Mouse (Mus musculus) kidney, postnatal 0 days (tissue): ENCODE data around the gene Pde2a. TPM values are rescaled to one million over a fixed set of nuclear protein-coding genes. Genes with fewer than 3 reads are reported as not detected.

ENCODE experiments used
- ATAC-seq: fragments of 200-750 bp; cut with Nextera tagmentation; replicated peaks from 2 replicates; pipeline ENCODE4 v1.8.0; 2017; ENCODE audit warnings: low read depth, moderate number of reproducible peaks, moderate TSS enrichment, moderate library complexity; ENCODE audit not compliant: low FRiP score
- DNase-seq: peaks from one replicate; pipeline ENCODE4 v3.0.0-alpha.2; 2016; ENCODE audit warnings: low spot score
- H3K27ac ChIP-seq: fragments of 300-500 bp; sonication (generic); 2 replicates; pipeline ENCODE4 v1.5.1; 2014; ENCODE audit warnings: mild to moderate bottlenecking
- H3K27me3 ChIP-seq: fragments of 300-500 bp; sonication (generic); 2 replicates; pipeline ENCODE4 v1.6.1; 2014; ENCODE audit warnings: low read length, mixed read lengths; ENCODE audit not compliant: insufficient read depth
- H3K36me3 ChIP-seq: fragments of 300-500 bp; sonication (generic); 2 replicates; pipeline ENCODE4 v1.6.1; 2014; ENCODE audit warnings: low read length, mixed read lengths; ENCODE audit not compliant: insufficient read depth
- H3K4me1 ChIP-seq: fragments of 300-500 bp; sonication (generic); replicated peaks from 2 replicates; pipeline ENCODE4 v1.6.1; 2014; ENCODE audit warnings: antibody characterized with exemption, low read length, mixed read lengths; ENCODE audit not compliant: insufficient read depth
- H3K4me2 ChIP-seq: fragments of 300-500 bp; sonication (generic); 2 replicates; pipeline ENCODE4 v1.6.1; 2014; ENCODE audit warnings: mild to moderate bottlenecking, low read length, moderate library complexity, mixed read lengths
- H3K4me3 ChIP-seq: fragments of 300-500 bp; sonication (generic); replicated peaks from 2 replicates; pipeline ENCODE4 v1.5.1; 2014; ENCODE audit warnings: low read depth, low read length
- H3K9ac ChIP-seq: fragments of 300-500 bp; sonication (generic); 2 replicates; pipeline ENCODE4 v1.6.1; 2014; ENCODE audit warnings: low read depth, low read length
- H3K9me3 ChIP-seq: fragments of 300-500 bp; sonication (generic); replicated peaks from 2 replicates; pipeline ENCODE4 v1.6.1; 2016; ENCODE audit warnings: low read length, inconsistent platforms, mixed read lengths
- CTCF ChIP-seq: IDR thresholded peaks from 2 replicates; pipeline ENCODE4 v1.5.1; 2016; ENCODE audit warnings: antibody characterized with exemption, low read depth, mild to moderate bottlenecking, moderate library complexity
- WGBS: fragments of 180-500 bp; shearing (Covaris S2); extraction: QIAGEN DNeasy Blood & Tissue Kit; methylation state at CpG from one replicate; pipeline ENCODE4 v1.1.7; 2014; 5-methylcytosine and 5-hydroxymethylcytosine counted together
- polyA plus RNA-seq: library from polyadenylated mRNA; unstranded; fragments of >200 nt; fragmentation: Nextera tagmentation; extraction: Ambion mirVana; gene quantifications from 2 replicates; pipeline ENCODE4 v1.2.1, GENCODE M21; 2015

Gene Pde2a
- polyA plus RNA-seq, 1 experiment from 2014 or later, result 21.0 TPM

DNA sequence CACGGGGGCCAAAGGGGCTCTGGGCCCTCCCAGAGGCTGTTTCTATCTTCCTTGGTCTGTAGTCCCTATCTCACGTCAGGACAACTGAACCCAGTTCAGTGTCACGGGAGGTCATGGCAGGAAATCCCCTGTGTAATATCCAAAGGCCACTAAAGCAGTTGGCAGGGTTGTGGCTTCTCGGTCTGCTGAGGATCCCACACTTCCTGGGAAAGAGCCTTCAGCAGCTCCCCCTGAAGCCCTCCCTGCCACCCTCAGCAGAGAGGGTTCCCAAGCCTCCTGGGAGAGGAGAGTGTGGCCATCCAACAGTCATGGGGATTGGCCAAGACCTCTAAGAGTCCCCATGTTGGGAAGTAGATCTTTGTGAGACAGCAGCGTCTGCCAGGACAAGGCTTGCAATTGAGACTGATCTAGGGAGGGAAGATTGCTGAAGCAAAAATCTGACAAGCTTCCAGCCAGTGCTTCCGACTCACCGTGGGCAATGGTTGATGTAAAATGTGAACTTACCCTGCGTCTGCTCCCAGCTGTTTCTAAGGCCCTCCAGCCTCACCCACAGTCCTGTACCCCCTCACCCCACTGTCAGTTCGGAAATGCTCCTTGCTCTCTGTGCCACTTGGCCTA lies 62.1 kb downstream of the Pde2a start:
- H3K9ac ChIP-seq, result no peak overlapping the region
- no peaks in the 10 kb centered on the region for H3K27me3 ChIP-seq
- H3K4me3 ChIP-seq, result no peak overlapping the region
- no peak overlapping the region for H3K4me2 ChIP-seq
- no peak for TF ChIP-seq CTCF
- H3K9me3 ChIP-seq, result no peaks in the 10 kb centered on the region
- H3K4me1 ChIP-seq, result peaks cover 11% of the 10 kb centered on the region; the same call in 1 of the 2 replicates
- H3K36me3 ChIP-seq, result no peaks in the 10 kb centered on the region
- no peak for ATAC-seq
- DNase-seq, result no peak
- WGBS, result 39% methylated on average over 9 of the region's 9 CpGs
- no peak overlapping the region for H3K27ac ChIP-seq

DNA sequence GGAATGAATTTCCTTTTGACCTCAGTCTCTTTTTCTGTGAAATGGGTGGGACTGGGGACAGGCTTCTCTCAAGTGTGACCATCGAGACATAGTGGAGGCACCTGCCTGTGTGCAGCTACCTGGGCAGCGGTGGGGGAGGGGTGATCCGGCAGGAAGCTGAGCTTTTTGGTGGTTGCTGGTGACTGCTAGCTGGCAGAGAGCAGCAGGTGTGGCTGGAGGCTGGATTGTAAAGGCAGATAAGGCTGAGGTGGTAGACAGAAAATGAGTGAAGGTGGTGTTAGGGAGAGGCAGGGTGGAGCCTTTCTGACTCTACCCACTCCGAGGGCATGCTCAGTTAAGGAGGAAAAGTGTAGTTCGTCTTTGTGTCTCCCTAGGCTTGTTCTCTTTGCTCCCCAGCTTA lies 65.6 kb downstream of the Pde2a start:
- H3K4me3 ChIP-seq, result no peak overlapping the region
- no peak overlapping the region for H3K4me2 ChIP-seq
- TF ChIP-seq CTCF, result no peak
- H3K9ac ChIP-seq, result no peak overlapping the region
- H3K27ac ChIP-seq, result no peak overlapping the region
- no peaks in the 10 kb centered on the region for H3K27me3 ChIP-seq
- no peak for DNase-seq
- ATAC-seq, result no peak
- 69% methylated on average over 5 of the region's 5 CpGs for WGBS
- H3K4me1 ChIP-seq, result peaks cover 11% of the 10 kb centered on the region; the same call in 1 of the 2 replicates
- no peaks in the 10 kb centered on the region for H3K36me3 ChIP-seq
- no peaks in the 10 kb centered on the region for H3K9me3 ChIP-seq

DNA sequence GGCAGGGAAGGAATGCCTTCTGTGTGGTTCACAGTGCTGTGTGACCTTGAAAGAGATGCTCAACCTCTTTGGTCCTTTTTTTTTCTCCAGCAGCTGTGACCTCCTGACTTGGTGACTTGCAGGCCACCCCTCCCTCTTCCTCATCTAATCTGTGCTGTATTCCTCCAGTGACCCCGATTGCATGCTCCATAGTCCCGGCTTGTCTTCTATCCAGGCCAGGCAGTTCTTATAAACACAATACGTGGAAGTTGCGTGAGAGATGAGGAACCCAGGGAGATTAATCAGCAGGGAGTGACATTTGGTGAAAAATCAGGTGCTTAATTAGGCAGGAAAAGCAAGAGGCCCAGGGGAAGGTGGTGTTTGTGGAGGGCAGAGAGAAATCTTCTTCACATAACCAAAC lies 69.5 kb downstream of the Pde2a start:
- H3K36me3 ChIP-seq, result no peaks in the 10 kb centered on the region
- ATAC-seq (no peak), DNase-seq (no peak)
- H3K9ac ChIP-seq, result no peak overlapping the region
- H3K4me1 ChIP-seq, result no peaks in the 10 kb centered on the region
- no peaks in the 10 kb centered on the region for H3K9me3 ChIP-seq
- H3K4me2 ChIP-seq, result no peak overlapping the region
- 37% methylated on average over 4 of the region's 4 CpGs for WGBS
- H3K27ac ChIP-seq, result no peak overlapping the region
- no peak overlapping the region for H3K4me3 ChIP-seq
- H3K27me3 ChIP-seq, result no peaks in the 10 kb centered on the region
- no peak for TF ChIP-seq CTCF

DNA sequence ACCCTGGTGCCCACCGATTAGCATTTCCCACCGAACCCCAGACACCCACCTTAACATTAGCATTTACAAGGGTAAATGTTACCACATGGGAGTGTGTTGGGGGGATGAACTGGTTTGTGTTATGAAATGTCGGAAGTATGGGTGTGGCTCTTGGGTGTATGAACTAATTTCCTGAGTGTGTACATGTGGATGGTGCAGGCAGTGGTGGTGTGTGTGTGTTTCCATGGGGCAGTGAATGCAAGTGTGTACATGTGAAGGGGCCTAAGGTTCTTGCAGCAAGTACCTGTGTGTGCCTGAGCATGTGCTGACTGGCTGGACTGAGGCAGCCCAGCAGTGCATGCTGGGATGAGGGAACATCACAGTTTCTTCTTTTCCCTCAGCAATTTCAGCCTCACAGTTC lies 76.9 kb downstream of the Pde2a start:
- Histone ChIP-seq H3K27me3 (no peaks in the 10 kb centered on the region), H3K4me1 (no peaks in the 10 kb centered on the region), H3K27ac (no peak overlapping the region), H3K9me3 (no peaks in the 10 kb centered on the region), H3K4me3 (no peak overlapping the region), H3K36me3 (no peaks in the 10 kb centered on the region), H3K9ac (no peak overlapping the region), H3K4me2 (no peak overlapping the region)
- 81% methylated on average over 3 of the region's 3 CpGs for WGBS
- DNase-seq (no peak), ATAC-seq (no peak)
- no peak for TF ChIP-seq CTCF

DNA sequence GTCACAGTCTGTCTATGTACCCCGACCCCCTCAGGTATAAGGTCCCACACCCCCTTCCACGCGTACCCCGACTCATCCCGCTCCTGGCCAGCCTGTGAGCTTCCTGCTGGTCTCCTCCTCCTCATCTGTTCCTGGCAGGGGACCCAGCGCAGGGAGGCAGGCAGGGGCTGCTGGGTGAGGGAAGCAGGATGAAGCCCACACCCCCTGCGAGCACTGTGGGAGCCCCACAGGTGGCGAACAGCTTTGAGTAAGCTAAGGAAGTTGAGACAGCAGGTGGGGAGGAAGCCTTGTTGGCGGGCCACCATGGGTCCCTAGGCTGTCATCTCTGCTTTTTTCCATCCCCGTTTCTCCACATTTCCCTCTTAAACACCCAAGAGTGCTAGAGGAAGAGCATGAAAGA lies 77.8 kb downstream of the Pde2a start:
- no peaks in the 10 kb centered on the region for H3K9me3 ChIP-seq
- no peak overlapping the region for H3K4me3 ChIP-seq
- no peak overlapping the region for H3K27ac ChIP-seq
- H3K4me1 ChIP-seq, result no peaks in the 10 kb centered on the region
- H3K9ac ChIP-seq, result no peak overlapping the region
- H3K36me3 ChIP-seq, result no peaks in the 10 kb centered on the region
- no peaks in the 10 kb centered on the region for H3K27me3 ChIP-seq
- H3K4me2 ChIP-seq, result no peak overlapping the region
- no peak for DNase-seq
- 67% methylated on average over 10 of the region's 10 CpGs for WGBS
- no peak for ATAC-seq
- no peak for TF ChIP-seq CTCF

DNA sequence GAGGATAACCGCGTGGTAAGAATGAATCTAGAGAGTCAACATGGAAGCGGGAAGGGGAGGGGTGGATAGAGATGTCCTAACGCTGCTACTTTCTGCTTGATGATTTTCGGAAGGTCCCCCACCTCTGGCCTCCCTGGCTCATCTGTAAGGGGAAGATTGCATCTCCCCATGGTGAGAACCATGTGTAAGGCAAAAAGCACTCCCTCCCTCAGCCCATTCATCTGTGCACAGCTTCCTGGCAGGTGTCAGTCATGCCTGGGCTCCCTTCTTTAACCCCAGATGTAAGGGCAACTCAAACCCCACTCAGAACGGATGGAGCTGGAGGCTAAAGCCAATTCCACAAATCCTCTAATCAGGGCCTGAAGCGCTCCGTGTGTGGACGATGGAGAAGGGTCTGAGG lies 78.2 kb downstream of the Pde2a start:
- Histone ChIP-seq H3K4me3 (no peak overlapping the region), H3K27ac (no peak overlapping the region), H3K9me3 (no peaks in the 10 kb centered on the region), H3K4me2 (no peak overlapping the region), H3K9ac (no peak overlapping the region), H3K27me3 (no peaks in the 10 kb centered on the region), H3K4me1 (0 out of 2 replicates have a peak, but pooled peaks cover 4% of the 10 kb centered on the region), H3K36me3 (no peaks in the 10 kb centered on the region)
- ATAC-seq (no peak), DNase-seq (no peak)
- WGBS, result 67% methylated on average over 9 of the region's 9 CpGs
- TF ChIP-seq CTCF, result no peak

DNA sequence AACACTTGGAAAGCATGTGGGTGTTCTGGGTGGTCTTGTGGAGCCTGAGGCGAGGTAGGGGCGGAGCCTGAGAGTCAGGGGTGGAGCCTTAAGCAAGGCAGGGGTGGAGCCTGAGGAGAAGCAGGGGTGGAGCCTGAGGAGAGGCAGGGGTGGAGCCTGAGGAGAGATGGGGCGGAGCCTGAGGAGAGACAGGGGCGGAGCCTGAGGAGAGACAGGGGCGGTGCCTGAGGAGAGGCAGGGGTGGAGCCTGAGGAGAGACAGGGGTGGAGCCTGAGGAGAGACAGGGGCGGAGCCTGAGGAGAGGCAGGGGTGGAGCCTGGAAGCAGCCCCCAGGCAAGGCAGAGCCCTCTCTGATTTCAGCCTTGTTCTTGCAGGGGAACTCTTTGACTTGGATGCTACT lies 79.7 kb downstream of the Pde2a start:
- H3K36me3 ChIP-seq, result no peaks in the 10 kb centered on the region
- 81% methylated on average over 5 of the region's 6 CpGs for WGBS
- no peak for TF ChIP-seq CTCF
- H3K27ac ChIP-seq, result no peak overlapping the region
- no peak overlapping the region for H3K4me2 ChIP-seq
- DNase-seq, result no peak
- no peak overlapping the region for H3K9ac ChIP-seq
- no peak overlapping the region for H3K4me3 ChIP-seq
- no peaks in the 10 kb centered on the region for H3K27me3 ChIP-seq
- ATAC-seq, result peak; percentile 23; the same call in 1 of the 2 replicates
- H3K4me1 ChIP-seq, result 0 out of 2 replicates have a peak, but pooled peaks cover 5% of the 10 kb centered on the region
- no peaks in the 10 kb centered on the region for H3K9me3 ChIP-seq
